Mouse (Mus musculus): ENCODE measurements around the gene Fggy. TPM values are rescaled to one million over a fixed set of nuclear protein-coding genes. Genes with fewer than 3 reads are reported as not detected.

The Fggy gene
- polyA plus RNA-seq, 1 experiment from 2014 or later = 6.8 TPM

GRCm38 (mm10) chr4:95862781-95863499 lies 305.6 kb downstream of the Fggy start:
- Histone ChIP-seq H3K4me1 (peaks cover 16% of the 10 kb centered on the region), H3K9me3 (no peaks in the 10 kb centered on the region), H3K27me3 (ENCODE audit: poor library complexity, severe bottlenecking) (no peaks in the 10 kb centered on the region), H3K4me3 (no peak overlapping the region), H3K27ac (peak overlapping the region; percentile 53; the same call in 1 of the 2 replicates), H3K36me3 (replicated peaks) (no peaks in the 10 kb centered on the region)
- no peak for DNase-seq (ENCODE audit: extremely low spot score, low spot score)
- 78% methylated on average over 6 of the region's 6 CpGs for WGBS

DNA sequence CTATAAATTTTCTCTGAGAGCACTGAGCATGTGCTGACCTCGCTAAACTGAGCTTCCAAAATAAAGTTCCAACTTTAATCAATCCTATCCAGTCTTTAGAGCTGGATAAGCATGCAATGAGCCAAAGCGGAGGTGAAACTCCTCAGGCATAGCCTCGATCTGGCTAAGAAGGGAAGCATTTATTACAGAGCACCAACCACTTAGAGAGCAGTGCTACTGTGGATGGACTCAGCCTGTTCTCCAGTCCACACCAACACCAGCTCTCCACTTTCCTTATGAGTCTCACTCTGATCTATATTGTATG lies 306.1 kb downstream of the Fggy start:
- H3K4me3 ChIP-seq = no peak overlapping the region
- 83% methylated on average over 3 of the region's 3 CpGs for WGBS
- H3K27me3 ChIP-seq (ENCODE audit: poor library complexity, severe bottlenecking) = no peaks in the 10 kb centered on the region
- no peak for DNase-seq (ENCODE audit: extremely low spot score, low spot score)
- peaks cover 16% of the 10 kb centered on the region for H3K4me1 ChIP-seq
- H3K9me3 ChIP-seq = no peaks in the 10 kb centered on the region
- H3K27ac ChIP-seq = no peak overlapping the region
- H3K36me3 ChIP-seq (replicated peaks) = no peaks in the 10 kb centered on the region

GRCm38 (mm10) chr4:95865251-95865650 lies 307.9 kb downstream of the Fggy start:
- Histone ChIP-seq H3K36me3 (replicated peaks) (no peaks in the 10 kb centered on the region), H3K4me1 (peaks cover 16% of the 10 kb centered on the region), H3K9me3 (no peaks in the 10 kb centered on the region), H3K27ac (no peak overlapping the region), H3K4me3 (no peak overlapping the region), H3K27me3 (ENCODE audit: poor library complexity, severe bottlenecking) (no peaks in the 10 kb centered on the region)
- no peak for DNase-seq (ENCODE audit: extremely low spot score, low spot score)
- 87% methylated on average over 5 of the region's 5 CpGs for WGBS

GRCm38 (mm10) chr4:95865882-95866281 lies 308.6 kb downstream of the Fggy start:
- H3K9me3 ChIP-seq = no peaks in the 10 kb centered on the region
- peaks cover 12% of the 10 kb centered on the region for H3K4me1 ChIP-seq

GRCm38 (mm10) chr4:95867103-95867502 lies 309.8 kb downstream of the Fggy start:
- Histone ChIP-seq H3K4me3 (no peak overlapping the region), H3K4me1 (peaks cover 9% of the 10 kb centered on the region), H3K27ac (no peak overlapping the region), H3K9me3 (no peaks in the 10 kb centered on the region), H3K27me3 (ENCODE audit: poor library complexity, severe bottlenecking) (no peaks in the 10 kb centered on the region), H3K36me3 (replicated peaks) (no peaks in the 10 kb centered on the region)
- 89% methylated on average over 3 of the region's 3 CpGs for WGBS
- DNase-seq (ENCODE audit: extremely low spot score, low spot score) = no peak

More at GRCm38 (mm10) chr4:95865882-95866281, 308.6 kb downstream of the Fggy start:
- no peak for DNase-seq (ENCODE audit: extremely low spot score, low spot score)
- no peak overlapping the region for H3K27ac ChIP-seq
- H3K27me3 ChIP-seq (ENCODE audit: poor library complexity, severe bottlenecking) = no peaks in the 10 kb centered on the region
- WGBS = 91% methylated on average over 3 of the region's 3 CpGs
- no peaks in the 10 kb centered on the region for H3K36me3 ChIP-seq (replicated peaks)
- H3K4me3 ChIP-seq = no peak overlapping the region

DNA sequence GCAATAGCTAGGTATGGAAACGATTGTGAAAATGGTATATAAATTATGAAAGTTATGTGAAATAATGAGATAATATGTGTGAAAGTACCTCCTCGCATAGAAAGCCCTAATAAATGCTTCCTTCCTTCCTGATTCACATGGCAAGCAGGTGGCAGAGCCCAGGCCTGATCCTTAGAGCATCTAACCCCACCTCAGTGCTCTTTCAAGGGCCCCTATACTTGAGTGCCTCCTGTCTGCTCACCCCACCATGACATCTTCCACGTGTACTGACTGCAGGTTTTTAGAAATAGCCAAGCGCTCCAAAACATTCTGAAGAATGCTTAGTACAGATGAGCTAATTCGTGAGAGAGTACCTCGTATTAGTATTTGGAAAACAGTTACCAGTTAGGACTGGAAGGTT lies 311.0 kb downstream of the Fggy start:
- Histone ChIP-seq H3K36me3 (replicated peaks) (no peaks in the 10 kb centered on the region), H3K4me3 (no peak overlapping the region), H3K27ac (no peak overlapping the region), H3K27me3 (ENCODE audit: poor library complexity, severe bottlenecking) (no peaks in the 10 kb centered on the region), H3K9me3 (no peaks in the 10 kb centered on the region), H3K4me1 (no peaks in the 10 kb centered on the region)
- 86% methylated on average over 6 of the region's 6 CpGs for whole genome bisulfite sequencing
- no peak for DNase-seq (ENCODE audit: extremely low spot score, low spot score)

- peak; percentile 37 for DNase-seq (ENCODE audit: extremely low spot score, low spot score)
- 45% methylated on average over 6 of the region's 6 CpGs for WGBS
Observed at GRCm38 (mm10) chr4:95871216-95871881, 314.0 kb downstream of the Fggy start.

DNA sequence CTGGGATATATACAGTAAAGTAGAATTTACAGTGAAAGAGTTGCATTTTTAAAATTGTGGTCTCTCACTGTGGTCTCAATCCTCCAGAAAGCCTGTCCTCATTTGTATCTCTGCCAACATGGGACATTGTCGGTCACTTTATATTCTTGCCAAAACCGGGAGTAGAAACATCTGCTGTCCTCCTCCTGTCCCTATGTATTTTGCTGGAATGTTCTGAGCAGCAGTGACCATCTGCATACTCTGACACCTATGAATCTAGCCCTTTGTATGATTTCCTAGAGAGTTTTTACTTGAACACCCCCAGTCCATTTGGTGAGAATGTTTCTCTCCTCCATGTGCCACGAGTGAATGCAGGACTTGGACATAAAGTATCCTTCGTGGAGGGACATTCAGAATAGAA lies 318.6 kb downstream of the Fggy start:
- 94% methylated on average over 4 of the region's 4 CpGs for WGBS
- Histone ChIP-seq H3K36me3 (replicated peaks) (no peaks in the 10 kb centered on the region), H3K9me3 (no peaks in the 10 kb centered on the region), H3K4me3 (no peak overlapping the region), H3K27ac (no peak overlapping the region), H3K27me3 (ENCODE audit: poor library complexity, severe bottlenecking) (no peaks in the 10 kb centered on the region), H3K4me1 (peaks cover 7% of the 10 kb centered on the region)
- no peak for DNase-seq (ENCODE audit: extremely low spot score, low spot score)

More at GRCm38 (mm10) chr4:95871216-95871881, 314.0 kb downstream of the Fggy start:
- Histone ChIP-seq H3K36me3 (replicated peaks) (no peaks in the 10 kb centered on the region), H3K4me1 (no peaks in the 10 kb centered on the region), H3K27me3 (ENCODE audit: poor library complexity, severe bottlenecking) (no peaks in the 10 kb centered on the region), H3K4me3 (no peak overlapping the region), H3K9me3 (no peaks in the 10 kb centered on the region), H3K27ac (no peak overlapping the region)

- no peaks in the 10 kb centered on the region for H3K27me3 ChIP-seq (ENCODE audit: poor library complexity, severe bottlenecking)
- H3K9me3 ChIP-seq = no peaks in the 10 kb centered on the region
- no peaks in the 10 kb centered on the region for H3K36me3 ChIP-seq (replicated peaks)
- DNase-seq (ENCODE audit: extremely low spot score, low spot score) = no peak
- H3K27ac ChIP-seq = no peak overlapping the region
- no peak overlapping the region for H3K4me3 ChIP-seq
- peaks cover 15% of the 10 kb centered on the region for H3K4me1 ChIP-seq
- WGBS = 92% methylated on average over 4 of the region's 4 CpGs
Observed at GRCm38 (mm10) chr4:95877436-95877835, 320.1 kb downstream of the Fggy start.

- H3K9me3 ChIP-seq = no peaks in the 10 kb centered on the region
Observed at GRCm38 (mm10) chr4:95881751-95882350, 324.5 kb downstream of the Fggy start.

GRCm38 (mm10) chr4:95884184-95885145 lies 327.2 kb downstream of the Fggy start:
- WGBS = 85% methylated on average over 4 of the region's 4 CpGs
- DNase-seq (ENCODE audit: extremely low spot score, low spot score) = no peak

More at GRCm38 (mm10) chr4:95881751-95882350, 324.5 kb downstream of the Fggy start:
- Histone ChIP-seq H3K4me1 (peaks cover 19% of the 10 kb centered on the region), H3K27ac (no peak overlapping the region), H3K4me3 (no peak overlapping the region), H3K27me3 (ENCODE audit: poor library complexity, severe bottlenecking) (no peaks in the 10 kb centered on the region), H3K36me3 (replicated peaks) (no peaks in the 10 kb centered on the region)
- WGBS = 69% methylated on average over 4 of the region's 4 CpGs
- no peak for DNase-seq (ENCODE audit: extremely low spot score, low spot score)

GRCm38 (mm10) chr4:95895199-95895754 lies 338.0 kb downstream of the Fggy start:
- 86% methylated on average over 2 of the region's 2 CpGs for WGBS
- Histone ChIP-seq H3K4me1 (peaks cover 39% of the 10 kb centered on the region), H3K4me3 (no peak overlapping the region), H3K27me3 (ENCODE audit: poor library complexity, severe bottlenecking) (no peaks in the 10 kb centered on the region), H3K27ac (no peak overlapping the region), H3K36me3 (replicated peaks) (no peaks in the 10 kb centered on the region), H3K9me3 (no peaks in the 10 kb centered on the region)
- DNase-seq (ENCODE audit: extremely low spot score, low spot score) = no peak

More at GRCm38 (mm10) chr4:95884184-95885145, 327.2 kb downstream of the Fggy start:
- H3K27ac ChIP-seq = no peak overlapping the region
- no peak overlapping the region for H3K4me3 ChIP-seq
- H3K27me3 ChIP-seq (ENCODE audit: poor library complexity, severe bottlenecking) = no peaks in the 10 kb centered on the region
- no peaks in the 10 kb centered on the region for H3K36me3 ChIP-seq (replicated peaks)
- peaks cover 12% of the 10 kb centered on the region; the same call in 1 of the 2 replicates for H3K4me1 ChIP-seq
- no peaks in the 10 kb centered on the region for H3K9me3 ChIP-seq

Measured in forebrain, embryonic 10.5 days (tissue).